Mouse (Mus musculus): Measurements from ENCODE around the gene Zfp212.

- TF ChIP-seq CTCF (IDR thresholded peaks at IDR 0.05): no peak
- TF ChIP-seq POLR2A (IDR thresholded peaks at IDR 0.05; ENCODE audit: insufficient read depth, low read depth, low read length): no peak
- no peak for TF ChIP-seq EP300 (IDR thresholded peaks at IDR 0.05; ENCODE audit: insufficient read depth, low read depth, low read length)
Measured at GRCm38 (mm10) chr6:47918768-47919274, 1.5 kb upstream of the Zfp212 start.

All from heart, adult 2 months (tissue).